Mouse (Mus musculus): ENCODE data around the gene Pln. TPM values are rescaled to one million over a fixed set of nuclear protein-coding genes. Genes with fewer than 3 reads are reported as not detected.

The Pln gene
- polyA plus RNA-seq, 1 experiment from 2014 or later = 0.50 TPM

Other genes with a start within 250 kb of the Pln start
- gene Cep85l, start 42.3 kb downstream of the Pln start, polyA plus RNA-seq (2016; fragmentation: Nextera tagmentation; extraction: Ambion mirVana) = 2.4 and 2.5 TPM in 2 replicates